Mouse (Mus musculus) CH12.LX (cell line): ENCODE measurements at regions not wholly inside any gene's neighbourhood (a gene's known extent, or its start where the extent isn't known, plus 50 kb on each side); places are given as distances from the start of the nearest gene placed in this dataset.

Experiments
- DNase-seq: peaks from one replicate; pipeline ENCODE4 v3.0.0-alpha.2; 2013; ENCODE audit errors: extremely low read depth
- H3K27ac ChIP-seq: 2 replicates; pipeline ENCODE4 v1.5.1; 2012; ENCODE audit warnings: low read depth, mild to moderate bottlenecking, control low read depth, moderate library complexity; ENCODE audit not compliant: insufficient read depth
- H3K27me3 ChIP-seq: replicated peaks from 2 replicates; pipeline ENCODE3; 2012; ENCODE audit warnings: inconsistent platforms
- H3K36me3 ChIP-seq, 2 experiments: replicated peaks in 1 of 2; 2 replicates each; pipeline versions ENCODE3 to v1.6.1; 2012; ENCODE audit warnings: inconsistent platforms in 1 of 2, low read length in 1 of 2, mild to moderate bottlenecking in 1 of 2, mixed read lengths in 1 of 2, moderate library complexity in 1 of 2; ENCODE audit not compliant: control insufficient read depth in 1 of 2, insufficient read depth in 1 of 2
- H3K4me1 ChIP-seq, 2 experiments: 2 replicates each; pipeline ENCODE4 v1.6.1; 2012; ENCODE audit warnings: inconsistent platforms in 1 of 2, moderate library complexity in 1 of 2; ENCODE audit not compliant: insufficient read depth in 2 of 2, control insufficient read depth in 1 of 2
- H3K4me2 ChIP-seq: 2 replicates; pipeline ENCODE4 v1.6.1; 2012; ENCODE audit warnings: low read depth, mild to moderate bottlenecking, control low read depth; ENCODE audit not compliant: poor library complexity, insufficient read depth, severe bottlenecking
- H3K4me3 ChIP-seq, 3 experiments: fragments of 150-350 bp in 1 of 3; sonication (generic) in 1 of 3; replicated peaks in 1 of 3; 2 replicates each; pipeline versions ENCODE3 to v1.5.1; 2011 to 2012; ENCODE audit warnings: low read depth in 2 of 3, low read length in 2 of 3, mild to moderate bottlenecking in 2 of 3, moderate library complexity in 2 of 3, control low read depth in 1 of 3, improper control_type of control experiment in 1 of 3, inconsistent platforms in 1 of 3, mixed read lengths in 1 of 3; ENCODE audit not compliant: poor library complexity in 1 of 3
- H3K79me2 ChIP-seq: replicated peaks from 2 replicates; pipeline ENCODE4 v1.6.1; 2012; ENCODE audit warnings: mild to moderate bottlenecking, moderate library complexity; ENCODE audit not compliant: control insufficient read depth, poor library complexity, insufficient read depth, severe bottlenecking; ENCODE audit errors: extremely low read depth
- H3K9ac ChIP-seq: 2 replicates; pipeline ENCODE4 v1.6.1; 2012; ENCODE audit warnings: low read depth, mild to moderate bottlenecking, control low read depth, moderate library complexity; ENCODE audit not compliant: insufficient read depth
- H3K9me3 ChIP-seq: replicated peaks from 2 replicates; pipeline ENCODE3; 2012; ENCODE audit warnings: low read length, inconsistent platforms, mixed read lengths
- CTCF ChIP-seq, 2 experiments: IDR thresholded peaks in 1 of 2; conservative IDR thresholded peaks in 1 of 2; 2 replicates each; pipeline ENCODE4 v1.5.1; 2011 to 2012; ENCODE audit warnings: low read depth in 2 of 2, low read length in 2 of 2, improper control_type of control experiment in 1 of 2, inconsistent platforms in 1 of 2, mild to moderate bottlenecking in 1 of 2, moderate library complexity in 1 of 2
- E2F4 ChIP-seq: IDR thresholded peaks from 2 replicates; pipeline ENCODE4 v1.6.1; 2011; ENCODE audit warnings: low read depth, low read length, improper control_type of control experiment; ENCODE audit not compliant: insufficient replicate concordance
- ELF1 ChIP-seq: IDR thresholded peaks from 2 replicates; pipeline ENCODE4 v1.6.1; 2014; ENCODE audit warnings: low read depth, mild to moderate bottlenecking, inconsistent platforms, low read length, improper control_type of control experiment
- EP300 ChIP-seq: IDR thresholded peaks from 2 replicates; pipeline ENCODE4 v1.6.1; 2011; ENCODE audit warnings: low read length, improper control_type of control experiment
- HCFC1 ChIP-seq: IDR thresholded peaks from 2 replicates; pipeline ENCODE4 v1.6.1; 2012; ENCODE audit warnings: low read depth, mild to moderate bottlenecking, inconsistent platforms, low read length, improper control_type of control experiment
- IRF4 ChIP-seq: IDR thresholded peaks from 2 replicates; pipeline ENCODE4 v1.6.1; 2014; ENCODE audit warnings: low read depth, mild to moderate bottlenecking, inconsistent platforms, low read length, improper control_type of control experiment
- MAX ChIP-seq: IDR thresholded peaks from 2 replicates; pipeline ENCODE4 v1.6.1; 2011; ENCODE audit warnings: low read length, improper control_type of control experiment
- MAZ ChIP-seq: IDR thresholded peaks from 2 replicates; pipeline ENCODE4 v1.6.1; 2012; ENCODE audit warnings: low read depth, mild to moderate bottlenecking, inconsistent platforms, low read length, improper control_type of control experiment, moderate library complexity
- MEF2A ChIP-seq: IDR thresholded peaks from 2 replicates; pipeline ENCODE4 v1.6.1; 2014; ENCODE audit warnings: low read depth, mild to moderate bottlenecking, inconsistent platforms, low read length, improper control_type of control experiment, borderline replicate concordance
- MYC ChIP-seq: IDR thresholded peaks from 2 replicates; pipeline ENCODE4 v1.6.1; 2011; ENCODE audit warnings: low read depth, mild to moderate bottlenecking, improper control_type of control experiment, low read length
- POLR2A ChIP-seq: IDR thresholded peaks from 2 replicates; pipeline ENCODE4 v1.6.1; 2011; ENCODE audit warnings: low read depth, mild to moderate bottlenecking, improper control_type of control experiment, low read length
- RAD21 ChIP-seq: IDR thresholded peaks from 2 replicates; pipeline ENCODE4 v1.6.1; 2011; ENCODE audit warnings: low read depth, mild to moderate bottlenecking, low read length, improper control_type of control experiment, moderate library complexity
- TBP ChIP-seq: conservative IDR thresholded peaks from 2 replicates; pipeline ENCODE4 v1.6.1; 2011; ENCODE audit warnings: low read depth, low read length, improper control_type of control experiment
- UBTF ChIP-seq: IDR thresholded peaks from 2 replicates; pipeline ENCODE4 v1.6.1; 2012; ENCODE audit warnings: low read depth, mild to moderate bottlenecking, inconsistent platforms, low read length, improper control_type of control experiment, moderate library complexity
- ZKSCAN1 ChIP-seq: IDR thresholded peaks from 2 replicates; pipeline ENCODE4 v1.6.1; 2012; ENCODE audit warnings: low read depth, inconsistent platforms, low read length, improper control_type of control experiment, borderline replicate concordance
- ZNF384 ChIP-seq: IDR thresholded peaks from 2 replicates; pipeline ENCODE4 v1.6.1; 2012; ENCODE audit warnings: low read depth, low read length, improper control_type of control experiment, inconsistent platforms
- dilution Hi-C: fragments of 300-500 bp; cut with MboI; formaldehyde crosslinking; loops from 2 replicates; pipeline ENCODE4 v1.14.3; 2020; ENCODE audit warnings: low sequenced_read_pairs; ENCODE audit not compliant: extremely low pct_unique_long_range_greater_than_20kb, extremely low pct_ligation_motif_present
- in situ Hi-C: fragments of 300-500 bp; cut with MboI; formaldehyde crosslinking; loops from 3 replicates; pipeline ENCODE4 v1.14.3; 2019; ENCODE audit warnings: low sequenced_read_pairs, low pct_ligation_motif_present, low pct_unique_long_range_greater_than_20kb, mixed read lengths

GRCm38 (mm10) chr4:66604849-66605248, 200.4 kb upstream of the Astn2 start:
- Histone ChIP-seq H3K36me3 (no peaks in the 10 kb centered on the region), H3K79me2 (no peaks in the 10 kb centered on the region)
- no peak for TF ChIP-seq TBP
- TF ChIP-seq, all 38 proteins: peak for 0
- Histone ChIP-seq H3K9me3 (peaks cover 24% of the 10 kb centered on the region), H3K9ac (no peak overlapping the region), H3K4me3 (no peak overlapping the region), H3K4me1 (no peaks in the 10 kb centered on the region), H3K4me2 (no peak overlapping the region), H3K27ac (no peak overlapping the region), H3K27me3 (no peaks in the 10 kb centered on the region)
- DNase-seq, result no peak
- dilution Hi-C loops, result no loop called here
- in situ Hi-C loops, result no loop called here

DNA sequence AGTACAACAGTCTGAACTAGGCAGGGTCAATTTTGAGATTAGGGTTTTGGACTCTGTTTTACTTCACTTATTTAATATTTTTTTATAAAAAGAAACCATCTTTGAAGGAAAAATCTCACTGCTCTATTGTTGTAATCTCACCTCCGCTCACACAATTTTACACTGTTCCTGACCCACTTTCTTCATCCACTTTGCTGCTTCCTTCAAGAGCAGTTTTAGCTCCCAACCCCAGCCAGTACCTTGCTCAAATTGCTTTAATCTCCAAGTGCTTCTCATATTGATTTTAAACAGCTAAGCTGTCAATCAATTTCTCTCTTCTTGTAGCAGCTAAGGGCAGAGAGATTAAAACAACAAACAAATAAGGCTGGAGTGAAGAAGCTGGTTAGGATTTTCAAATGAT, 194.3 kb upstream of the Astn2 start:
- DNase-seq, result no peak
- Histone ChIP-seq H3K36me3 (no peaks in the 10 kb centered on the region), H3K27ac (no peak overlapping the region), H3K4me2 (no peak overlapping the region), H3K9ac (no peak overlapping the region), H3K79me2 (no peaks in the 10 kb centered on the region), H3K4me1 (no peaks in the 10 kb centered on the region), H3K4me3 (no peak overlapping the region), H3K9me3 (peaks cover 43% of the 10 kb centered on the region), H3K27me3 (no peaks in the 10 kb centered on the region)
- in situ Hi-C loops (no loop called here), dilution Hi-C loops (no loop called here)
- TF ChIP-seq MYC, result no peak

DNA sequence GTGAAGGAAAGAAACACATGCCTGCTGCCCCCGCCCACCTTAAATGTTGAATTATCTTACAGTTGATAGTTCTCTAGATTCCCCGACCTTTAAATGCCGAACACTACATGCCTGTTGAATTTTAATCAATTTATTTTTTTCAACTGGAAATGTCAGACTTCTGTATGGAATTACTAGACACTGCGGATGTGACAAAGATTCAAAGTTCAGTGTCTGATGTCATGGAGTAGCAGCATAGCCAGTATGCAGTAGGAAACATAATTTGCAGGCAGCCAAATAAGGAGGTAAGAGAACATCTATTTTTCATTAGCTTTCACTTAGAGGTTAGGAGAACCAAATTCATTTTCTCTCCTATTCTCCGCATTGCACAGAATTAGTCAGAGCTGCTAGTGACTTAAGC, 182.2 kb upstream of the Astn2 start:
- dilution Hi-C loops (no loop called here), in situ Hi-C loops (no loop called here)
- Histone ChIP-seq H3K4me3 (no peak overlapping the region), H3K4me1 (no peaks in the 10 kb centered on the region), H3K36me3 (no peaks in the 10 kb centered on the region), H3K27me3 (no peaks in the 10 kb centered on the region), H3K27ac (no peak overlapping the region), H3K9ac (no peak overlapping the region), H3K79me2 (no peaks in the 10 kb centered on the region), H3K9me3 (peaks cover 18% of the 10 kb centered on the region), H3K4me2 (no peak overlapping the region)
- TF ChIP-seq EP300 (no peak), IRF4 (no peak), HCFC1 (no peak), ELF1 (no peak), RAD21 (no peak), MAZ (no peak), MEF2A (no peak), UBTF (no peak), CTCF (conservative IDR thresholded peaks at IDR 0.05 in 1 of 2, IDR thresholded peaks at IDR 0.05 in 1 of 2; ENCODE audit: low read depth in 2 of 2, low read length in 2 of 2) (no peak), MAX (no peak), ZKSCAN1 (no peak), E2F4 (no peak), ZNF384 (no peak), POLR2A (no peak)
- no peak for DNase-seq
